ENCODE assay signal across 9 mouse cellular contexts in the genomic region with DNA sequence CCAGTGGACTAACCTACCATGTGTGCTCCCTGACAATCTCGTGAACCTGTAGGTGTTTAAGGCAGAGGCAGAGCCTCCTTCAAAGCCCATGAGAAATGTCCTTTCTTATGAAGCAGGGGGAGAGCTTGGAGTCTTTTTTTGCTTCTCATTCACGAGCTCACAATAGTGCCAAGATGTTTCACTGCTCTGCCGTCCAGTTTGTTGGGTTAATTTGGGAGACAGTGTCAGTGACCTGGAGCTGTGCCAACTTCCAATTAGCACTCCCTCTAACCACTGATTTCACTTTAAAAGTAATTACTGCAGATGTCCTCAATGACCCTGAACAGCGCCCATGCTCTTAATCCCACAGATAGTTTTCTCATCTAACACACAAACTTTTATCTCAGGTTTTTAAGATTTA. TPM values are rescaled to one million over a fixed set of nuclear protein-coding genes. Genes with fewer than 3 reads are reported as not detected.
DNase-seq lines count a peak whose midpoint lies in the region; ATAC-seq lines count a peak whose summit lies in the region.
"Had no signal": no experiment of that assay in that cellular context is flagged by ENCODE, and none has a peak within 500 bp of the region (broad histone marks: within the 10 kb centered on the region; RNA-seq: fewer than 3 reads in every experiment).

No protein-coding gene starts in this region.

- 40% methylated on average over 4 of the region's 4 CpGs for WGBS in kidney, embryonic 14.5 days
- 33% methylated on average over 4 of the region's 4 CpGs for WGBS in heart, embryonic 15.5 days
- 48% methylated on average over 4 of the region's 4 CpGs for WGBS in hindbrain, embryonic 13.5 days

- H3K27me3 ChIP-seq in kidney, embryonic 14.5 days (ENCODE audit: control insufficient read depth, insufficient read depth, low read length), result no peaks in the 10 kb centered on the region
- no peaks in the 10 kb centered on the region for H3K27me3 ChIP-seq in heart, embryonic 15.5 days
- no peaks in the 10 kb centered on the region for H3K27me3 ChIP-seq in hindbrain, embryonic 13.5 days
- H3K27me3 ChIP-seq: hindbrain, embryonic 15.5 days had no signal

- H3K4me3 ChIP-seq in kidney, embryonic 14.5 days (ENCODE audit: low read length), result no peak overlapping the region
- no peak overlapping the region for H3K4me3 ChIP-seq in heart, embryonic 15.5 days
- no peak overlapping the region for H3K4me3 ChIP-seq in hindbrain, embryonic 13.5 days
- H3K4me3 ChIP-seq: hindbrain, embryonic 15.5 days had no signal

- no peaks in the 10 kb centered on the region for H3K36me3 ChIP-seq in kidney, embryonic 14.5 days (ENCODE audit: control insufficient read depth, insufficient read depth, low read length)
- no peaks in the 10 kb centered on the region for H3K36me3 ChIP-seq in heart, embryonic 15.5 days
- H3K36me3 ChIP-seq in hindbrain, embryonic 13.5 days, result no peaks in the 10 kb centered on the region; the same call in 1 of the 2 replicates
- H3K36me3 ChIP-seq: hindbrain, embryonic 15.5 days had no signal

- DNase-seq in cerebellum, adult 18-20 months, result peak; percentile 35 to 36
- peak; percentile 29 for DNase-seq in kidney, postnatal 14 days
- DNase-seq in brain, adult 2 months (ENCODE audit: low read depth, low spot score), result peak; percentile 52
- DNase-seq in T-cell, adult 2 months (ENCODE audit: low spot score), result no peak

- no peak overlapping the region for H3K9ac ChIP-seq in kidney, embryonic 14.5 days (ENCODE audit: low read depth, low read length)
- no peak overlapping the region for H3K9ac ChIP-seq in heart, embryonic 15.5 days
- no peak overlapping the region for H3K9ac ChIP-seq in hindbrain, embryonic 13.5 days
- H3K9ac ChIP-seq: hindbrain, embryonic 15.5 days had no signal

- no peak overlapping the region for H3K4me2 ChIP-seq in kidney, embryonic 14.5 days (replicated peaks; ENCODE audit: low read depth, low read length)
- H3K4me2 ChIP-seq in heart, embryonic 15.5 days, result no peak overlapping the region
- no peak overlapping the region for H3K4me2 ChIP-seq in hindbrain, embryonic 13.5 days
- H3K4me2 ChIP-seq: hindbrain, embryonic 15.5 days had no signal

- no peaks in the 10 kb centered on the region for H3K9me3 ChIP-seq in kidney, embryonic 14.5 days (ENCODE audit: control insufficient read depth, low read length)
- H3K9me3 ChIP-seq in heart, embryonic 15.5 days (replicated peaks), result no peaks in the 10 kb centered on the region
- no peaks in the 10 kb centered on the region for H3K9me3 ChIP-seq in hindbrain, embryonic 13.5 days
- H3K9me3 ChIP-seq: hindbrain, embryonic 15.5 days had no signal

- no peak for ATAC-seq in cerebellum, adult (ENCODE audit: insufficient number of reproducible peaks, low FRiP score, low TSS enrichment)
- ATAC-seq in kidney, embryonic 14.5 days (ENCODE audit: low FRiP score, low TSS enrichment), result no peak
- ATAC-seq in heart, embryonic 15.5 days (replicated peaks; ENCODE audit: insufficient number of reproducible peaks, insufficient read depth, low FRiP score, low read depth), result no peak
- no peak for ATAC-seq in hindbrain, embryonic 13.5 days (ENCODE audit: low FRiP score)

- H3K4me1 ChIP-seq in kidney, embryonic 14.5 days (ENCODE audit: control insufficient read depth, insufficient read depth, low read length), result no peaks in the 10 kb centered on the region
- H3K4me1 ChIP-seq in heart, embryonic 15.5 days (replicated peaks), result peaks cover 14% of the 10 kb centered on the region
- no peaks in the 10 kb centered on the region for H3K4me1 ChIP-seq in hindbrain, embryonic 13.5 days (replicated peaks)
- H3K4me1 ChIP-seq: hindbrain, embryonic 15.5 days had no signal

- H3K27ac ChIP-seq in kidney, embryonic 14.5 days (ENCODE audit: low read depth, low read length), result no peak overlapping the region
- H3K27ac ChIP-seq in heart, embryonic 15.5 days, result peak overlapping the region; percentile 39
- H3K27ac ChIP-seq in hindbrain, embryonic 13.5 days, result no peak overlapping the region
- H3K27ac ChIP-seq: hindbrain, embryonic 15.5 days had no signal

RNA-seq across cellular contexts. Expression of a gene that starts 50.9 kb away (rescaled TPM):
- 14.2 and 16.4 TPM in 2 replicates for polyA plus RNA-seq in kidney, embryonic 14.5 days (2014; fragmentation: Nextera tagmentation; extraction: Ambion mirVana)
- 13.0 and 15.0 TPM in 2 replicates for polyA plus RNA-seq in heart, embryonic 15.5 days (2015; fragmentation: Nextera tagmentation; extraction: Ambion mirVana)
- polyA plus RNA-seq in hindbrain, embryonic 13.5 days (2015; fragmentation: Nextera tagmentation; extraction: Ambion mirVana), result 6.8 and 8.0 TPM in 2 replicates
